Mouse (Mus musculus) thymus, adult 2 months (tissue): Measurements from ENCODE around the gene Irs1. TPM values are rescaled to one million over a fixed set of nuclear protein-coding genes. Genes with fewer than 3 reads are reported as not detected.
A peak's percentile ranks its signal among the peaks of the same experiment; 100 is the strongest.

Experiments used
- DNase-seq: peaks from one replicate; pipeline ENCODE4 v3.0.0; 2021
- H3K27ac ChIP-seq: fragments of 200-500 bp; 2 replicates; pipeline ENCODE4 v1.5.1; 2012; ENCODE audit warnings: low read length, control low read depth; ENCODE audit not compliant: control insufficient read depth, insufficient read depth
- H3K27me3 ChIP-seq: fragments of 200-500 bp; 2 replicates; pipeline ENCODE4 v1.6.1; 2012; ENCODE audit warnings: mild to moderate bottlenecking, low read length, moderate library complexity, mixed read lengths; ENCODE audit not compliant: control insufficient read depth, insufficient read depth
- H3K36me3 ChIP-seq: fragments of 200-500 bp; 2 replicates; pipeline ENCODE4 v1.6.1; 2012; ENCODE audit warnings: mild to moderate bottlenecking, low read length, moderate library complexity; ENCODE audit not compliant: control insufficient read depth, insufficient read depth
- H3K4me1 ChIP-seq: fragments of 200-500 bp; replicated peaks from 2 replicates; pipeline ENCODE4 v1.6.1; 2012; ENCODE audit warnings: low read length; ENCODE audit not compliant: control insufficient read depth, insufficient read depth
- H3K4me3 ChIP-seq: fragments of 200-500 bp; 2 replicates; pipeline ENCODE4 v1.5.1; 2012; ENCODE audit warnings: mild to moderate bottlenecking, low read length, control low read depth, moderate library complexity; ENCODE audit not compliant: control insufficient read depth, insufficient read depth
- CTCF ChIP-seq: fragments of 200-500 bp; IDR thresholded peaks from 2 replicates; pipeline ENCODE4 v1.5.1; 2012; ENCODE audit warnings: mild to moderate bottlenecking, control low read depth, low read length, moderate library complexity, borderline replicate concordance; ENCODE audit not compliant: control insufficient read depth, poor library complexity, insufficient read depth; ENCODE audit errors: extremely low read depth
- POLR2A ChIP-seq: fragments of 200-500 bp; IDR thresholded peaks from 2 replicates; pipeline ENCODE4 v1.6.1; 2012; ENCODE audit warnings: mild to moderate bottlenecking, low read length, control low read depth, moderate library complexity; ENCODE audit not compliant: control insufficient read depth, poor library complexity, insufficient read depth; ENCODE audit errors: extremely low read depth
- WGBS: fragments of 180-500 bp; shearing (Covaris S2); methylation state at CpG from one replicate; pipeline ENCODE4 v1.1.7; 2018; 5-methylcytosine and 5-hydroxymethylcytosine counted together
- polyA plus RNA-seq: library from polyadenylated mRNA; depleted of rRNA; stranded (reverse); fragments of >200 nt; gene quantifications from 2 replicates; pipeline ENCODE4 v1.2.3, GENCODE M21; 2012

Irs1 gene
- polyA plus RNA-seq, 1 experiment: 1.8 TPM

GRCm38 (mm10) chr1:82289990-82290681 is 1.1 kb downstream of the Irs1 start:
- H3K27ac ChIP-seq: no peak overlapping the region
- no peak for TF ChIP-seq CTCF
- TF ChIP-seq POLR2A: no peak
- no peaks in the 10 kb centered on the region for H3K36me3 ChIP-seq
- H3K27me3 ChIP-seq: peaks cover 24% of the 10 kb centered on the region
- peak overlapping the region; percentile 45 for H3K4me3 ChIP-seq
- H3K4me1 ChIP-seq: peaks cover 16% of the 10 kb centered on the region
- peak; percentile 3 for DNase-seq
- WGBS: 3% methylated on average over 45 of the region's 45 CpGs

GRCm38 (mm10) chr1:82289116-82289989 is 1.9 kb downstream of the Irs1 start:
- Histone ChIP-seq H3K4me3 (0 out of 2 replicates have a peak overlapping the region, but pooled peaks have one; percentile 45), H3K27me3 (peaks cover 24% of the 10 kb centered on the region), H3K36me3 (no peaks in the 10 kb centered on the region), H3K27ac (no peak overlapping the region), H3K4me1 (peaks cover 16% of the 10 kb centered on the region)
- no peak for DNase-seq
- TF ChIP-seq CTCF (no peak), POLR2A (no peak)
- 73% methylated on average over 35 of the region's 35 CpGs for WGBS

GRCm38 (mm10) chr1:82288421-82288990 is 2.7 kb downstream of the Irs1 start:
- H3K4me3 ChIP-seq: no peak overlapping the region
- H3K27ac ChIP-seq: no peak overlapping the region
- DNase-seq: no peak
- H3K4me1 ChIP-seq: peaks cover 16% of the 10 kb centered on the region
- 95% methylated on average over 18 of the region's 18 CpGs for WGBS
- no peak for TF ChIP-seq POLR2A
- no peak for TF ChIP-seq CTCF
- H3K36me3 ChIP-seq: no peaks in the 10 kb centered on the region
- H3K27me3 ChIP-seq: peaks cover 24% of the 10 kb centered on the region

DNA sequence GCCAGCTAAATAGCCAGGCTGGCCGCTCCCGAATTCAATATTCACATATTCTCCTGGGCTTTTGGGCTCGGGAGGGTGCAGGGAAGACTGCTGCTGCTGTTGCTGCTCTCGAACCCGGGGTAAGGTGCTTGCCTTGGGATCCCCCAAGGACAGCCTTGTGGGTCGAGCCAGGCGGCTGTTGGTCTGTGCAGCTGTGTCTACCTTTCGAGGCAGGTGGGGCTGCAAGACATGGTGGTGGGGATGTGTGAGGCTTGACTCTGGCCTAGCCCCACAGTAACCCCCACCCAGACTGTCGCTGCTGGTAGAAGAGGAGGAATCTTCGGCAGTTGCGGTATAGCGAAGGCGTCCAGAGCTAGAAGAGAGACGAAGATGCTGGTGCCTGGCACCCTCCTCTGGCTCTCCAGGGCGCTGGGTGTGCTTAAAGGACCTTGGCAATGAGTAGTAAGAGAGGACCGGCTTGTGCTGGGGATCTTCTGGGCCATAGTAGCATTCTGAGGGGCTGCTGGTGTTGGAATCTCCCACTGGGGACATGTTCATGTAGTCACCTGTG is 3.4 kb downstream of the Irs1 start:
- Histone ChIP-seq H3K4me1 (peaks cover 17% of the 10 kb centered on the region), H3K27me3 (peaks cover 23% of the 10 kb centered on the region), H3K4me3 (no peak overlapping the region), H3K27ac (no peak overlapping the region), H3K36me3 (no peaks in the 10 kb centered on the region)
- WGBS: 93% methylated on average over 16 of the region's 16 CpGs
- TF ChIP-seq CTCF: no peak
- TF ChIP-seq POLR2A: no peak
- no peak for DNase-seq

DNA sequence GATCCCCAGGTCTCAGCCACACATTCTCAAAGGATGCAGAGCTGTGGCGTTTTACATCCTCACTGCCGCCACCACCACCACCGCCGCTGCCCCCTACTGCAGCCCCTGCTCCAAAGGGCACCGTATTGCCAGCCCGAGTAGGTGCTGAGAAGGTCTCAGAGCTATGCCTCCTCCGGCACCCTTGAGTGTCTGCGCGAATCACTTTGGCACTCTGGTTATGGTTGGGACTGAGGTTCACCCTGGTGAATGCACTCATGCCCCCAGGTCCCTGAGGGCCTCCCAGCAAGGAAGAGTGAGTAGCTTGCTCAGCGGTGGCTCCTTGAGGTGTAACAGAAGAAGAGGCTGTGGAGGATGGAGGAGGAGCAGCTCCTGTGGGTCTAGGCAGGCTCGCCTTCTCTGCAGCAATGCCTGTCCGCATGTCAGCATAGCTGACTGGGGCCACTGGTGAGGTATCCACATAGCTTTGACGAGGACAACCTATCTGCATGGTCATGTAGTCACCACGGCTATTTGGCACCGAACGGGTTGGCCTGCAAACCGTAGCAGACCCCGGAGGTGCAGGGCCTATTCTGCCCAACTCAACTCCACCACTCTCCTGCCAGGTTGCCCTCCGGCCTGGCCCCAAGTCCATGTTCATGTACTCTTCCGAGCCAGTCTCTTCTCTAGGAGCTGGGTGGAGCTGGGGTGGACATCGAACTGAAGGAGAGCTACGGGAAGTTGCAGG is 4.0 kb downstream of the Irs1 start:
- no peak for DNase-seq
- Histone ChIP-seq H3K4me1 (peaks cover 17% of the 10 kb centered on the region), H3K27ac (no peak overlapping the region), H3K4me3 (no peak overlapping the region), H3K36me3 (no peaks in the 10 kb centered on the region), H3K27me3 (peaks cover 21% of the 10 kb centered on the region)
- TF ChIP-seq CTCF (no peak), POLR2A (no peak)
- WGBS: 79% methylated on average over 22 of the region's 22 CpGs
